Mouse (Mus musculus) left cerebral cortex, adult 11 months (tissue): ENCODE measurements around the gene Camkmt.

Experiments used
- DNase-seq: peaks from one replicate; pipeline ENCODE4 v3.0.0; 2022; ENCODE audit warnings: low spot score

Gene Camkmt

GRCm38 (mm10) chr17:85461577-85461976 lies 371.2 kb downstream of the Camkmt start:
- DNase-seq, result no peak

- no peak for DNase-seq
Observed at GRCm38 (mm10) chr17:85463497-85464392, 373.4 kb downstream of the Camkmt start.

GRCm38 (mm10) chr17:85464466-85465411 lies 374.4 kb downstream of the Camkmt start:
- no peak for DNase-seq

GRCm38 (mm10) chr17:85469776-85470175 lies 379.4 kb downstream of the Camkmt start:
- DNase-seq, result no peak

- DNase-seq, result no peak
Observed at GRCm38 (mm10) chr17:85472687-85473202, 382.4 kb downstream of the Camkmt start.

- DNase-seq, result no peak
Observed at GRCm38 (mm10) chr17:85473217-85473616, 382.9 kb downstream of the Camkmt start.

- DNase-seq, result no peak
Observed at GRCm38 (mm10) chr17:85473881-85474280, 383.5 kb downstream of the Camkmt start.

- no peak for DNase-seq
Observed at GRCm38 (mm10) chr17:85481241-85481640, 390.9 kb downstream of the Camkmt start.

- no peak for DNase-seq
Observed at GRCm38 (mm10) chr17:85483086-85483485, 392.7 kb downstream of the Camkmt start.

- no peak for DNase-seq
Observed at GRCm38 (mm10) chr17:85484015-85484414, 393.7 kb downstream of the Camkmt start.

- DNase-seq, result no peak
Observed at GRCm38 (mm10) chr17:85484526-85484925, 394.2 kb downstream of the Camkmt start.

- DNase-seq, result no peak
Observed at GRCm38 (mm10) chr17:85485065-85485945, 395.0 kb downstream of the Camkmt start.

GRCm38 (mm10) chr17:85485946-85486533 lies 395.7 kb downstream of the Camkmt start:
- DNase-seq, result no peak

GRCm38 (mm10) chr17:85486585-85487480 lies 396.5 kb downstream of the Camkmt start:
- no peak for DNase-seq

GRCm38 (mm10) chr17:85487531-85487930 lies 397.2 kb downstream of the Camkmt start:
- DNase-seq, result no peak

GRCm38 (mm10) chr17:85488601-85489487 lies 398.5 kb downstream of the Camkmt start:
- no peak for DNase-seq

GRCm38 (mm10) chr17:85489488-85489980 lies 399.2 kb downstream of the Camkmt start:
- DNase-seq, result no peak

- DNase-seq, result no peak
Observed at GRCm38 (mm10) chr17:85491491-85491890, 401.1 kb downstream of the Camkmt start.

- no peak for DNase-seq
Observed at GRCm38 (mm10) chr17:85493521-85493920, 403.2 kb downstream of the Camkmt start.
